Mouse (Mus musculus): ENCODE measurements around the gene Csf3r.

Csf3r gene

GRCm38 (mm10) chr4:126029042-126029441 is 4.7 kb downstream of the Csf3r start:
- ChIA-PET POLR2A (no interaction called here), CTCF (interaction anchor here in 2 of 4 experiments (0.6 kb wide), 2 partner anchors 66 to 67 kb away, joined by 3 to 4 read pairs; no protein-coding TSS in a partner anchor)

- ChIA-PET CTCF (interaction anchor here in 1 of 4 experiments (1.2 kb wide), 1 partner anchor 27 kb away, joined by 3 read pairs; no protein-coding TSS in a partner anchor), POLR2A (interaction anchor here in 1 of 4 experiments (0.8 to 1.6 kb wide), 2 partner anchors 8 to 34 kb away, joined by 3 read pairs; no protein-coding TSS in a partner anchor)
Observed at GRCm38 (mm10) chr4:126030705-126031104, 6.4 kb downstream of the Csf3r start.

- ChIA-PET POLR2A (interaction anchor here in 1 of 4 experiments (0.7 to 2.2 kb wide), 2 partner anchors 11 to 318 kb away, joined by 3 to 7 read pairs; partner anchors contain the start of gene Mrps15), CTCF (no interaction called here)
Observed at GRCm38 (mm10) chr4:126035413-126035812, 11.1 kb downstream of the Csf3r start.

- ChIA-PET POLR2A (interaction anchor here (0.5 to 2.9 kb wide), 54 partner anchors 9 to 856 kb away, joined by 3 to 25 read pairs (median 4); partner anchors contain the start of genes Oscp1 (in 3 of the 4), Csf3r (in 2 of the 4), Lsm10 (in 1 of the 4) and Sh3d21 (in 1 of the 4)), CTCF (interaction anchor here in 3 of 4 experiments (0.6 to 2.4 kb wide), 17 partner anchors 10 to 887 kb away, joined by 3 to 13 read pairs (median 3); partner anchors contain the start of genes Lsm10 (in 1 of the 3) and Oscp1 (in 1 of the 3))
Observed at GRCm38 (mm10) chr4:126046851-126047585, 22.7 kb downstream of the Csf3r start, which contains the start of gene Mrps15. Gene Mrps15 (plus strand): TSS chr4:126046925.

GRCm38 (mm10) chr4:126051617-126052016 is 27.3 kb downstream of the Csf3r start:
- CTCF ChIA-PET, result no interaction called here
- POLR2A ChIA-PET, result no interaction called here

GRCm38 (mm10) chr4:126057207-126058133 is 33.1 kb downstream of the Csf3r start:
- CTCF ChIA-PET, result interaction anchor here (0.5 to 2.5 kb wide), 8 partner anchors 10 to 500 kb away, joined by 3 to 13 read pairs (median 4); partner anchors contain the start of genes Clspn (in 1 of the 4) and Mrps15 (in 1 of the 4)
- POLR2A ChIA-PET, result interaction anchor here (0.5 to 2.7 kb wide), 24 partner anchors 9 to 440 kb away, joined by 3 to 25 read pairs (median 4); partner anchors contain the start of genes Mrps15 (in 4 of the 4), Lsm10 (in 1 of the 4) and Sh3d21 (in 1 of the 4)

- ChIA-PET CTCF (interaction anchor here (0.5 to 2.5 kb wide), 7 partner anchors 11 to 499 kb away, joined by 3 to 13 read pairs (median 4); partner anchors contain the start of genes Clspn (in 1 of the 4) and Mrps15 (in 1 of the 4)), POLR2A (interaction anchor here (0.8 to 2.7 kb wide), 18 partner anchors 9 to 441 kb away, joined by 3 to 25 read pairs (median 5); partner anchors contain the start of genes Mrps15 (in 4 of the 4), Lsm10 (in 1 of the 4) and Sh3d21 (in 1 of the 4))
Observed at GRCm38 (mm10) chr4:126058134-126058996, 34.0 kb downstream of the Csf3r start, which contains the start of gene Oscp1. Gene Oscp1 (plus strand): TSS chr4:126058565.

- ChIA-PET POLR2A (interaction anchor here in 1 of 4 experiments (1.3 kb wide), 1 partner anchor 15 kb away, joined by 4 read pairs; no protein-coding TSS in a partner anchor), CTCF (no interaction called here)
Observed at GRCm38 (mm10) chr4:126058997-126059362, 34.6 kb downstream of the Csf3r start.

- ChIA-PET POLR2A (interaction anchor here in 3 of 4 experiments (0.6 to 2.5 kb wide), 15 partner anchors 8 to 1468 kb away, joined by 3 to 10 read pairs (median 4); partner anchors contain the start of gene Mrps15 (in 2 of the 3)), CTCF (interaction anchor here in 3 of 4 experiments (0.6 to 1.7 kb wide), 14 partner anchors 8 to 1952 kb away, joined by 3 to 17 read pairs (median 4); no protein-coding TSS in a partner anchor)
Observed at GRCm38 (mm10) chr4:126062856-126063255, 38.5 kb downstream of the Csf3r start.

GRCm38 (mm10) chr4:126065241-126065640 is 40.9 kb downstream of the Csf3r start:
- ChIA-PET POLR2A (interaction anchor here in 3 of 4 experiments (0.5 to 2.8 kb wide), 5 partner anchors 9 to 195 kb away, joined by 3 to 8 read pairs (median 4); partner anchors contain the start of genes Lsm10 (in 1 of the 3) and Mrps15 (in 1 of the 3)), CTCF (interaction anchor here in 1 of 4 experiments (1.6 kb wide), 1 partner anchor 14 kb away, joined by 5 read pairs; no protein-coding TSS in a partner anchor)

- ChIA-PET CTCF (no interaction called here), POLR2A (interaction anchor here in 3 of 4 experiments (1.0 to 2.8 kb wide), 7 partner anchors 10 to 21 kb away, joined by 3 to 8 read pairs (median 6); partner anchors contain the start of genes Mrps15 (in 2 of the 3) and Oscp1 (in 1 of the 3))
Observed at GRCm38 (mm10) chr4:126067401-126068077, 43.2 kb downstream of the Csf3r start.

- CTCF ChIA-PET, result interaction anchor here in 2 of 4 experiments (1.0 to 1.1 kb wide), 4 partner anchors 9 to 17 kb away, joined by 3 to 4 read pairs (median 3); no protein-coding TSS in a partner anchor
- POLR2A ChIA-PET, result interaction anchor here (0.6 to 2.2 kb wide), 11 partner anchors 8 to 524 kb away, joined by 3 to 7 read pairs (median 4); partner anchors contain the start of genes Mrps15 (in 2 of the 4), Lsm10 (in 1 of the 4) and Oscp1 (in 1 of the 4)
Observed at GRCm38 (mm10) chr4:126068842-126069241, 44.5 kb downstream of the Csf3r start.

GRCm38 (mm10) chr4:126077833-126078232 is 53.5 kb downstream of the Csf3r start:
- CTCF ChIA-PET, result interaction anchor here (0.6 to 1.6 kb wide), 13 partner anchors 8 to 1230 kb away, joined by 3 to 11 read pairs (median 4); partner anchors contain the start of genes Adprhl2 (in 1 of the 4) and Oscp1 (in 1 of the 4)

GRCm38 (mm10) chr4:126079266-126079665 is 54.9 kb downstream of the Csf3r start:
- POLR2A ChIA-PET, result interaction anchor here in 3 of 4 experiments (0.7 to 2.4 kb wide), 6 partner anchors 8 to 161 kb away, joined by 3 to 10 read pairs (median 4); partner anchors contain the start of gene Thrap3 (in 1 of the 3)

More at GRCm38 (mm10) chr4:126077833-126078232, 53.5 kb downstream of the Csf3r start:
- POLR2A ChIA-PET, result interaction anchor here (0.6 to 2.6 kb wide), 26 partner anchors 8 to 1141 kb away, joined by 3 to 11 read pairs (median 5); partner anchors contain the start of genes Lsm10 (in 2 of the 4), Oscp1 (in 2 of the 4) and Mrps15 (in 1 of the 4)

GRCm38 (mm10) chr4:126081601-126082000 is 57.3 kb downstream of the Csf3r start:
- ChIA-PET POLR2A (interaction anchor here in 3 of 4 experiments (0.6 to 2.4 kb wide), 13 partner anchors 10 to 472 kb away, joined by 3 to 13 read pairs (median 4); partner anchors contain the start of genes Stk40 (in 2 of the 3) and Lsm10 (in 1 of the 3)), CTCF (interaction anchor here in 3 of 4 experiments (0.6 to 1.3 kb wide), 4 partner anchors 15 to 240 kb away, joined by 3 read pairs; partner anchors contain the start of genes Adprhl2 (in 1 of the 3) and Lsm10 (in 1 of the 3))

More at GRCm38 (mm10) chr4:126079266-126079665, 54.9 kb downstream of the Csf3r start:
- CTCF ChIA-PET, result interaction anchor here in 2 of 4 experiments (0.6 to 0.7 kb wide), 2 partner anchors 14 to 79 kb away, joined by 3 to 5 read pairs; no protein-coding TSS in a partner anchor

All from embryonic stem cell, embryonic (primary cell).